Mouse (Mus musculus) Muller cell, postnatal 12 days (primary cell): Measurements from ENCODE around the gene Serinc5.

Source experiments
- DNase-seq: peaks from one replicate; pipeline ENCODE4 v3.0.0-alpha.2; 2015; ENCODE audit errors: inconsistent ontology term

Serinc5 gene

GRCm38 (mm10) chr13:92740671-92741270, 129.9 kb downstream of the Serinc5 start:
- DNase-seq = peak; percentile 21

- no peak for DNase-seq
Measured at GRCm38 (mm10) chr13:92742886-92743285, 132.0 kb downstream of the Serinc5 start.

GRCm38 (mm10) chr13:92743337-92743736, 132.4 kb downstream of the Serinc5 start:
- no peak for DNase-seq

GRCm38 (mm10) chr13:92750976-92751518, 140.2 kb downstream of the Serinc5 start:
- peak; percentile 76 for DNase-seq

GRCm38 (mm10) chr13:92751726-92752565, 141.1 kb downstream of the Serinc5 start:
- DNase-seq = peak; percentile 94

- no peak for DNase-seq
Measured at GRCm38 (mm10) chr13:92753676-92754075, 142.8 kb downstream of the Serinc5 start.

- no peak for DNase-seq
Measured at GRCm38 (mm10) chr13:92755036-92755435, 144.1 kb downstream of the Serinc5 start.

GRCm38 (mm10) chr13:92757972-92758585, 147.2 kb downstream of the Serinc5 start:
- no peak for DNase-seq

- DNase-seq = no peak
Measured at GRCm38 (mm10) chr13:92759096-92759495, 148.2 kb downstream of the Serinc5 start.

- DNase-seq = no peak
Measured at GRCm38 (mm10) chr13:92760519-92760918, 149.6 kb downstream of the Serinc5 start.
